Mouse (Mus musculus) myocyte (in vitro differentiated cells): ENCODE measurements around the gene Pde1c.

Experiments
- E2F4 ChIP-seq: IDR thresholded peaks from one replicate; pipeline ENCODE4 v1.6.1; 2011; ENCODE audit warnings: mild to moderate bottlenecking, control low read depth, moderate library complexity; ENCODE audit not compliant: insufficient read depth
- MAX ChIP-seq: IDR thresholded peaks from one replicate; pipeline ENCODE4 v1.6.1; 2011; ENCODE audit warnings: low read depth, mild to moderate bottlenecking, control low read depth
- MYOG ChIP-seq, 3 experiments: IDR thresholded peaks; one replicate each; pipeline ENCODE4 v1.6.1; 2011; ENCODE audit warnings: control low read depth in 2 of 3, low read depth in 2 of 3, mild to moderate bottlenecking in 2 of 3; ENCODE audit not compliant: insufficient read length in 2 of 3, control insufficient read depth in 1 of 3, insufficient read depth in 1 of 3
- POLR2A ChIP-seq: IDR thresholded peaks from one replicate; pipeline ENCODE4 v1.6.1; 2011; ENCODE audit warnings: low read depth, mild to moderate bottlenecking, control low read depth, moderate library complexity; ENCODE audit not compliant: insufficient read length
- POLR2AphosphoS2 ChIP-seq: IDR thresholded peaks from one replicate; pipeline ENCODE4 v1.6.1; 2011; ENCODE audit warnings: low read depth, control low read depth; ENCODE audit not compliant: insufficient read length
- TCF12 ChIP-seq: IDR thresholded peaks from one replicate; pipeline ENCODE4 v1.6.1; 2011; ENCODE audit warnings: mild to moderate bottlenecking, control low read depth; ENCODE audit not compliant: poor library complexity, insufficient read depth, severe bottlenecking
- USF1 ChIP-seq: IDR thresholded peaks from one replicate; pipeline ENCODE4 v1.6.1; 2011; ENCODE audit warnings: low read depth, mild to moderate bottlenecking, control low read depth, moderate library complexity

- TF ChIP-seq POLR2A, result no peak
- TF ChIP-seq TCF12, result no peak
- no peak for TF ChIP-seq E2F4
- TF ChIP-seq USF1, result no peak
- TF ChIP-seq POLR2AphosphoS2, result no peak
- no peak for TF ChIP-seq MYOG (IDR thresholded peaks at IDR 0.05; ENCODE audit: control insufficient read depth in 1 of 3, insufficient read depth in 1 of 3, insufficient read length in 2 of 3, low read depth in 2 of 3)
- no peak for TF ChIP-seq MAX
These were observed 308.8 kb downstream of the Pde1c start for GRCm38 (mm10) chr6:56260118-56260517.
